ENCODE assay signal across 8 mouse cellular contexts in the genomic region with DNA sequence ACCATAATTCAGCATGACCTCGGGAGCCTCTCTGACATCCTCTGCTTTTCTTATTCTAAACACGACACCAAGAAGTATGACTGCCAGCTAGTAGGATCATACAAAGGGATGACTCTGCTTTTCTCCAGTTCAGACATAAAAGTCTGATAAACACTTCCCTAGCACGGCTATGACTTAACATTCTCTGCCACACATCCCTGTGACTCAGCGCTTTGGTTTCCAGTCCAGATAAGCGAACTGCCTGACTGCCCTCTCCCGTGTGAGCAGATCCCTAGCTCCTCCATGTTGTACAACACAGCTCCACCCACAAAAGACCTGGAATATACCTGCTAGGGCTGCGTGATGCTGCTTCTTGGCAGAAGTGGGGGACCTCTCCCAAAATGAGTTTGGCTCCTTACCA. TPM values are rescaled to one million over a fixed set of nuclear protein-coding genes. Genes with fewer than 3 reads are reported as not detected.
DNase-seq lines count a peak whose midpoint lies in the region; ATAC-seq and TF ChIP-seq lines count a peak whose summit lies in the region.

No protein-coding gene starts in this region.

- no peak overlapping the region for H3K9ac ChIP-seq in intestine, embryonic 16.5 days (ENCODE audit: low read depth, low read length)

- ATAC-seq in common myeloid progenitor, adult 5-6 weeks (replicated peaks; ENCODE audit: low read depth, poor library complexity, severe bottlenecking): peak; percentile 91
- ATAC-seq in intestine, embryonic 16.5 days: peak; percentile 83

- H3ac ChIP-seq in C2C12 (ENCODE audit: control insufficient read depth, insufficient read length, low read depth): no peak overlapping the region

- H3K27ac ChIP-seq in intestine, embryonic 16.5 days (ENCODE audit: low read length): no peak overlapping the region

- H3K4me2 ChIP-seq in intestine, embryonic 16.5 days (ENCODE audit: low read depth, low read length): no peak overlapping the region

- no peak overlapping the region for H3K4me3 ChIP-seq in C2C12 (ENCODE audit: insufficient read depth, poor library complexity, severe bottlenecking)
- no peak overlapping the region for H3K4me3 ChIP-seq in intestine, embryonic 16.5 days (ENCODE audit: low read length)

- DNase-seq in gastrocnemius, adult 18-20 months (ENCODE audit: low spot score): peak; percentile 8
- no peak for DNase-seq in gastrocnemius, postnatal 25 days
- DNase-seq in spleen, postnatal 4 days (ENCODE audit: low spot score in 2 of 2): peak; percentile 75
- DNase-seq in gastrocnemius, postnatal 4 days (ENCODE audit: low spot score in 2 of 2): no peak
- no peak for DNase-seq in thymus, postnatal 4 days

- no peaks in the 10 kb centered on the region for H3K9me3 ChIP-seq in intestine, embryonic 16.5 days (ENCODE audit: control insufficient read depth, low read length)

- H3K36me3 ChIP-seq in C2C12 (ENCODE audit: control insufficient read depth, insufficient read depth): no peaks in the 10 kb centered on the region
- no peaks in the 10 kb centered on the region for H3K36me3 ChIP-seq in intestine, embryonic 16.5 days (ENCODE audit: control insufficient read depth, insufficient read depth, low read length)

- 20% methylated on average over 7 of the region's 7 CpGs for WGBS in intestine, embryonic 16.5 days

- no peaks in the 10 kb centered on the region for H3K27me3 ChIP-seq in C2C12 (ENCODE audit: control insufficient read depth, insufficient read depth, insufficient read length)
- no peaks in the 10 kb centered on the region for H3K27me3 ChIP-seq in intestine, embryonic 16.5 days (replicated peaks; ENCODE audit: control insufficient read depth, insufficient read depth, low read length)

- peaks cover 94% of the 10 kb centered on the region for H3K79me2 ChIP-seq in C2C12 (ENCODE audit: control insufficient read depth, insufficient read depth)

- TF ChIP-seq CTCF in C2C12 (IDR thresholded peaks at IDR 0.05; ENCODE audit: control insufficient read depth, insufficient read depth, insufficient read length): no peak

- H3K4me1 ChIP-seq in intestine, embryonic 16.5 days (ENCODE audit: control insufficient read depth, insufficient read depth, low read length): peaks cover 25% of the 10 kb centered on the region

- H3K79me3 ChIP-seq in C2C12 (ENCODE audit: low read depth): peaks cover 64% of the 10 kb centered on the region

TF ChIP-seq in C2C12, 6 proteins besides CTCF, POLR2A, EP300 and RAD21:
- no peak for TF ChIP-seq MYOG (IDR thresholded peaks at IDR 0.05; ENCODE audit: control insufficient read depth, extremely low read depth, insufficient read length)
- TF ChIP-seq FOSL1 (IDR thresholded peaks at IDR 0.05; ENCODE audit: insufficient read depth, low read length, poor library complexity, severe bottlenecking): peak; percentile 46

RNA-seq across cellular contexts. Expression of a gene that starts 12.2 kb away (rescaled TPM):
- 10 to 100 TPM; 10.2 to 13.1 TPM for total RNA-seq in gastrocnemius, adult 18-20 months (2021)
- 10 to 100 TPM; 11.3 to 14.9 TPM for total RNA-seq in gastrocnemius, postnatal 25 days (2021)
- 10.9 TPM for polyA plus RNA-seq in C2C12 (2012; fragmentation: generic; extraction: Trizol)
- total RNA-seq in common myeloid progenitor, adult 5-6 weeks (2017): 4.6 and 14.1 TPM in 2 replicates
- polyA plus RNA-seq in intestine, embryonic 16.5 days (2015; fragmentation: Nextera tagmentation; extraction: Ambion mirVana): 2.2 and 2.4 TPM in 2 replicates
- 1 to 10 TPM; 7.4 to 7.8 TPM for total RNA-seq in gastrocnemius, postnatal 4 days (2021)

Comparison
In these comparisons a context has a peak if more than half of its experiments do, and no peak if none do; other contexts are left out.
1. DNase-seq: peak in gastrocnemius, adult 18-20 months (single experiment) and spleen, postnatal 4 days (2 of 2); none in gastrocnemius, postnatal 25 days (single experiment), gastrocnemius, postnatal 4 days (0 of 2) and thymus, postnatal 4 days (single experiment).